Mouse (Mus musculus) lung, postnatal 0 days (tissue): ENCODE data around the gene Tm6sf1.

ENCODE experiments used
- CTCF ChIP-seq: IDR thresholded peaks from 2 replicates; pipeline ENCODE4 v1.5.1; 2016; ENCODE audit warnings: antibody characterized with exemption, mild to moderate bottlenecking
- EP300 ChIP-seq: IDR thresholded peaks from 2 replicates; pipeline ENCODE4 v1.6.1; 2016; ENCODE audit warnings: antibody characterized with exemption, mild to moderate bottlenecking, control low read depth

DNA sequence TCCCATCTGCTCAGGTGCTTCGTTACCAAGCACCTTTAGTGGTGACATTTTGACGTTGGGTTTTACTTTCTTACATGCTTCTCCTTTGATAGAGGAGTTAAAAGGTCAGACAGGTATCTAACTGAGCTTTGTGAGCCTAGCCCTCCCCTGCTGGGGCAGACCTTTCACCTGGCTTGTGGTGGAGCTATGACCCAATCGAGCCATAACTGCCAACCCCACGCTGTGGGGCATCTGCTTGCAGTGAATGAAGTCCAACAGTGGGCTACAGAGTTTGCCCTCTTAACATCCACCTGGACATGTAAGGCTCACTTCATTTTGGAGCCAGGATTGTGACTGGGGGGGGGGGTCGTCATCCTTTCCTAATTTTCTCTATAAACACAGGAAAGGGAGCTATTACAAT lies 21.5 kb downstream of the Tm6sf1 start:
- TF ChIP-seq CTCF (no peak), EP300 (no peak)
